Mouse (Mus musculus): ENCODE results near the gene Noxred1. TPM values are rescaled to one million over a fixed set of nuclear protein-coding genes. Genes with fewer than 3 reads are reported as not detected.
A peak's percentile ranks its signal among the peaks of the same experiment; 100 is the strongest.
"Not testable (repeated sequence)": the region's sequence is repeated elsewhere in the genome, so short reads cannot be mapped to it uniquely, and the experiment has no call there.

Gene Noxred1
- polyA plus RNA-seq, 1 experiment from 2014 or later = 0.72 TPM

DNA sequence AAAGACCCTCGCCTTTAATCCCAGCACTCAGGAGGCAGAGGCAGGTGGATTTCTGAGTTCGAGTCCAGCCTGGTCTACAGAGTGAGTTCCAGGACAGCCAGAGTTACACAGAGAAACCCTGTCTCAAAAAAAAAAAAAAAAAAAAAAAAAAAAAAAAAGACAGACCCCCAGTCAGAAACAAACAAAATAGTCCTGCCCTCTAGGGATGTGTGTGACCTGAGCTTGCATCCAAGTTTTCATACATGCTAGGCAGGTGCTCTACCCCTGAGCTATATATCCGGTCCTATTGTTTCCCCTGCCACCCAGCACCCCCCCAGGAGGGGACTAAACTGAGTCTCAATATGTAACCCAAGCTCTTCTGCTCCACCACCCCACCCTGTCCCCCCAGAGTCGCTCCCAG, 38.7 kb upstream of the Noxred1 start:
- H3K4me1 ChIP-seq (ENCODE audit: control insufficient read depth, insufficient read depth, low read length); H3K4me3 ChIP-seq (ENCODE audit: low read depth, low read length); DNase-seq (ENCODE audit: low spot score); H3K27me3 ChIP-seq (replicated peaks; ENCODE audit: control insufficient read depth, insufficient read depth, low read length); H3K27ac ChIP-seq (replicated peaks; ENCODE audit: low read depth, low read length); H3K4me2 ChIP-seq (ENCODE audit: low read depth, low read length); H3K9me3 ChIP-seq (ENCODE audit: control insufficient read depth, low read length); H3K9ac ChIP-seq (ENCODE audit: low read depth, low read length): not testable (repeated sequence)
- ATAC-seq (ENCODE audit: low read depth) = 0 out of 2 replicates have a peak, but pooled peaks have one; percentile 12
- peaks cover 47% of the 10 kb centered on the region for H3K36me3 ChIP-seq (ENCODE audit: control insufficient read depth, insufficient read depth, low read length)
- WGBS = 83% methylated on average over 4 of the region's 4 CpGs

DNA sequence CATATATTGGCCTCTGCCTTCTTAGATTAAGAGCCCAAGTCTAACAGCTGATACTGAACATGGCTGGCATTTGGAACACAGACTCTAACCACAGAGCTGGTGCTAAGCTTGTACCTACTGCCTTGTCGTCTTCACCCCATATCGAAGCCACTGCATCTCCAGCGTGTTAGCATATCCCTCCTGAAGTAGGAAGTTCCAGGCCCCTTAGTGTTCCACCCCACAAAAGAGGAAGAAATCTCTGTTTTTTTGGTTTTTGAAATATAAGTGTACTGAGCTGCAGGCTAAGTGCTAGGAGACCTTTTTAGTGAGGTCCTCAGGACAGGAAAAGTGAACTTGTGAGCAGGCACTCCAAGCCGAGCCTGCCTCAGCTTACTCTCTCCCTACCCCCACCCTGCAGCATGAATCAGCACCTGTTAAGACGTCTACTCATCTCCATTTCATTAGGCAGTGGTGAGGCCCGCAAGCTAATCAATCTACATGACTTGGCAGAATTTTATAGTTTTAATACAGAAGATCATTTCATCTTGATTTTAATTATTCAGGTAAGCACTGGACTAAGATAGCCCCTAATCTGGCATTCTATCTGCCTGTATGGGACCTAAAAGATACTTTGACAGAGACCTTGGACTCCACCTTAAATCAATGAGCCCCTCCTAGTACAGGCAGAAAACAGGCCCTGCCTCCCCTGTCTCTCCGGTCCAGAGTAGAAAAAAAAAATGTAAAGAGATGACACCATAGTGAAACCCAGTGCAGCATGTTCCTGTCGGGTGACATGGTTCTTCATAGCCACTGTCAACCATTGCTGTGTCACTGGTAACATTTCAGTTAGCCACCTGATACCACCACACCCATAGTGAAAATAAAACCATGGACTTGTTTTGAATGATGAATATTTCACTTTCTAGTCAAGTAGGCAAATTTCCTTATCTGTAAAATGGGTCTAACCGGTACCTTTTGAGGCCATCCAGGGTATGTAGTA, 36.6 kb upstream of the Noxred1 start:
- Histone ChIP-seq H3K4me1 (ENCODE audit: control insufficient read depth, insufficient read depth, low read length) (no peaks in the 10 kb centered on the region), H3K27me3 (replicated peaks; ENCODE audit: control insufficient read depth, insufficient read depth, low read length) (no peaks in the 10 kb centered on the region), H3K4me3 (ENCODE audit: low read depth, low read length) (no peak overlapping the region), H3K27ac (replicated peaks; ENCODE audit: low read depth, low read length) (no peak overlapping the region), H3K36me3 (ENCODE audit: control insufficient read depth, insufficient read depth, low read length) (peaks cover 68% of the 10 kb centered on the region), H3K4me2 (ENCODE audit: low read depth, low read length) (no peak overlapping the region), H3K9ac (ENCODE audit: low read depth, low read length) (no peak overlapping the region), H3K9me3 (ENCODE audit: control insufficient read depth, low read length) (no peaks in the 10 kb centered on the region)
- ATAC-seq (ENCODE audit: low read depth) = no peak
- DNase-seq (ENCODE audit: low spot score) = no peak
- WGBS = 91% methylated on average over 9 of the region's 9 CpGs

DNA sequence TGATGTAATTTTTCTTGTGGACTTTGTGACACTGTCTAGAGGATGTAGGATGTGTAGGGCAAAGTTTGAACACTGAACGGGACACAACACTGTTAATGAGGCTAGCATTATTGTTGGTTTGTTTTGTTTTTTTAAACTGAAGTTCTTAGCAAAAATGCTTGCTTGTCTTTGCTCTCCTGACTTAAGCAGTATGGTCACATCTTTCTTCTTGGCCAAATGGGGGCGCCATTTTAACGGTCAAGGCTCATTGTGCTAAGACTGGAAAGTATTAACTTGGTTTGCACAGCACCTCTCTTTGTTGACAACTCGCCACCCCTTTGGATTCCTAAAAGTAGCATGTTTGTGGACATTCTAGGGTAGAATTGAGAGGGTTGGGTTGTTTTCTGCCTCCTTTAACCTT, 29.1 kb upstream of the Noxred1 start:
- Histone ChIP-seq H3K36me3 (ENCODE audit: control insufficient read depth, insufficient read depth, low read length) (peaks cover 55% of the 10 kb centered on the region), H3K4me1 (ENCODE audit: control insufficient read depth, insufficient read depth, low read length) (peaks cover 15% of the 10 kb centered on the region), H3K4me3 (ENCODE audit: low read depth, low read length) (peak overlapping the region; percentile 81), H3K9me3 (ENCODE audit: control insufficient read depth, low read length) (no peaks in the 10 kb centered on the region), H3K27me3 (replicated peaks; ENCODE audit: control insufficient read depth, insufficient read depth, low read length) (no peaks in the 10 kb centered on the region), H3K9ac (ENCODE audit: low read depth, low read length) (peak overlapping the region; percentile 89), H3K4me2 (ENCODE audit: low read depth, low read length) (peak overlapping the region; percentile 83), H3K27ac (replicated peaks; ENCODE audit: low read depth, low read length) (no peak overlapping the region)
- WGBS = 17% methylated on average over 4 of the region's 4 CpGs
- ATAC-seq (ENCODE audit: low read depth) (no peak), DNase-seq (ENCODE audit: low spot score) (peak; percentile 38)

GRCm38 (mm10) chr12:87266827-87267603, 28.5 kb upstream of the Noxred1 start:
- H3K4me3 ChIP-seq (ENCODE audit: low read depth, low read length) = peak overlapping the region; percentile 81
- H3K9me3 ChIP-seq (ENCODE audit: control insufficient read depth, low read length) = no peaks in the 10 kb centered on the region
- DNase-seq (ENCODE audit: low spot score) = peak; percentile 35
- under 1% methylated on average over 23 of the region's 31 CpGs for WGBS
- H3K27ac ChIP-seq (replicated peaks; ENCODE audit: low read depth, low read length) = peak overlapping the region; percentile 88
- H3K4me2 ChIP-seq (ENCODE audit: low read depth, low read length) = peak overlapping the region; percentile 83
- peak overlapping the region; percentile 89 for H3K9ac ChIP-seq (ENCODE audit: low read depth, low read length)
- peaks cover 15% of the 10 kb centered on the region for H3K4me1 ChIP-seq (ENCODE audit: control insufficient read depth, insufficient read depth, low read length)
- no peaks in the 10 kb centered on the region for H3K27me3 ChIP-seq (replicated peaks; ENCODE audit: control insufficient read depth, insufficient read depth, low read length)
- peak; percentile 34 for ATAC-seq (ENCODE audit: low read depth)
- peaks cover 55% of the 10 kb centered on the region for H3K36me3 ChIP-seq (ENCODE audit: control insufficient read depth, insufficient read depth, low read length)

GRCm38 (mm10) chr12:87266108-87266826, 27.7 kb upstream of the Noxred1 start, which contains the start of the genes Vipas39 and Ahsa1:
Vipas39 (minus strand) TSS chr12:87266256.
Ahsa1 (plus strand) TSS chr12:87266479.
- H3K27me3 ChIP-seq (replicated peaks; ENCODE audit: control insufficient read depth, insufficient read depth, low read length) = no peaks in the 10 kb centered on the region
- H3K9me3 ChIP-seq (ENCODE audit: control insufficient read depth, low read length) = no peaks in the 10 kb centered on the region
- H3K9ac ChIP-seq (ENCODE audit: low read depth, low read length) = peak within 1 kb of the TSS; percentile 89
- H3K4me3 ChIP-seq (ENCODE audit: low read depth, low read length) = peak within 1 kb of the TSS; percentile 81
- WGBS = under 1% methylated on average over 31 of the region's 31 CpGs
- ATAC-seq (ENCODE audit: low read depth) = peak; percentile 98
- peaks cover 55% of the 10 kb centered on the region for H3K36me3 ChIP-seq (ENCODE audit: control insufficient read depth, insufficient read depth, low read length)
- peak within 1 kb of the TSS; percentile 83 for H3K4me2 ChIP-seq (ENCODE audit: low read depth, low read length)
- peak within 1 kb of the TSS; percentile 88 for H3K27ac ChIP-seq (replicated peaks; ENCODE audit: low read depth, low read length)
- peak; percentile 99 for DNase-seq (ENCODE audit: low spot score)
- H3K4me1 ChIP-seq (ENCODE audit: control insufficient read depth, insufficient read depth, low read length) = peaks cover 15% of the 10 kb centered on the region

DNA sequence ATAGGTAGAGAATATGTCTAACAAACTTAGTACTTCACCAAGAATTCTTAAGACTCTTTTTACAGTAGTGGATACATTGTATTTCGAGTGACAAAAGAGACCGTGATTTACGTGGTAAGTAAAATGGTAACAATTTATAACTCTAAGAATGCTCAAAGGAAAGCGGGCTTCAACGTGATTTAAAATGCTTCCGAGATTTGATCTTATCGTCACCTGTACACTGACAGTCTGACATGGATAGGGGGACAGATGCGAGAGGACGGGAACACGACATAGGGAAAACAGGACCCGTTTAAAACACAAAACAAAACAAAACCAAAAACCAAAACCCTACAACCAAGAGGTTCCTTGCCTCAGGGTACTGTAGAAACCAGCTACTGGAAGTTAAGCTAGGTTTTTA, 26.9 kb upstream of the Noxred1 start:
- DNase-seq (ENCODE audit: low spot score) (no peak), ATAC-seq (ENCODE audit: low read depth) (no peak)
- peak overlapping the region; percentile 88 for H3K27ac ChIP-seq (replicated peaks; ENCODE audit: low read depth, low read length)
- peaks cover 15% of the 10 kb centered on the region for H3K4me1 ChIP-seq (ENCODE audit: control insufficient read depth, insufficient read depth, low read length)
- H3K4me2 ChIP-seq (ENCODE audit: low read depth, low read length) = peak overlapping the region; percentile 75
- no peaks in the 10 kb centered on the region for H3K9me3 ChIP-seq (ENCODE audit: control insufficient read depth, low read length)
- peaks cover 55% of the 10 kb centered on the region for H3K36me3 ChIP-seq (ENCODE audit: control insufficient read depth, insufficient read depth, low read length)
- H3K9ac ChIP-seq (ENCODE audit: low read depth, low read length) = peak overlapping the region; percentile 89
- no peaks in the 10 kb centered on the region for H3K27me3 ChIP-seq (replicated peaks; ENCODE audit: control insufficient read depth, insufficient read depth, low read length)
- peak overlapping the region; percentile 81 for H3K4me3 ChIP-seq (ENCODE audit: low read depth, low read length)
- WGBS = 18% methylated on average over 11 of the region's 11 CpGs

DNA sequence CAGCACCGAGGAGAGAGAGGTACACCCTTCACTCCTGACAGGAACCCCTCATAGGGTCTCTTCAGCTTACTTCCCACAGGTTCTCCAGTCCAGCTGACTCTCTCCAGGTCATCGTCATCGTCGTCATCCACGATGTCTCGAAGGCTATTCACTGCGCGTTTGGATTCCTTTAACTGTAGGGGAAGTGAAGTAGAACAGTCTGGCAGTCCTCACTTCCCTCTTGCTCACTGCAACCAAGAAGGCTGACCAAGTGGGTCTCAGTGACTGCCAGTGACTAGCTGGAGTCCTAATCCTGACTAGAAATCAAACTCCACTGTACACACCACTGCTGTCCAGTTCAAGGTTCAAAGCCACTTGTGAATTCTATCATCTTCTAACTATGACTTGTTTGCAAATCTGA, 22.0 kb upstream of the Noxred1 start:
- H3K27ac ChIP-seq (replicated peaks; ENCODE audit: low read depth, low read length) = no peak overlapping the region
- H3K9me3 ChIP-seq (ENCODE audit: control insufficient read depth, low read length) = no peaks in the 10 kb centered on the region
- peaks cover 72% of the 10 kb centered on the region for H3K36me3 ChIP-seq (ENCODE audit: control insufficient read depth, insufficient read depth, low read length)
- ATAC-seq (ENCODE audit: low read depth) = no peak
- 96% methylated on average over 8 of the region's 8 CpGs for WGBS
- no peak overlapping the region for H3K4me2 ChIP-seq (ENCODE audit: low read depth, low read length)
- no peaks in the 10 kb centered on the region for H3K27me3 ChIP-seq (replicated peaks; ENCODE audit: control insufficient read depth, insufficient read depth, low read length)
- no peak for DNase-seq (ENCODE audit: low spot score)
- H3K9ac ChIP-seq (ENCODE audit: low read depth, low read length) = no peak overlapping the region
- H3K4me3 ChIP-seq (ENCODE audit: low read depth, low read length) = no peak overlapping the region
- peaks cover 8% of the 10 kb centered on the region; the same call in 1 of the 2 replicates for H3K4me1 ChIP-seq (ENCODE audit: control insufficient read depth, insufficient read depth, low read length)

- H3K4me3 ChIP-seq (ENCODE audit: low read depth, low read length) = no peak overlapping the region
- no peak for DNase-seq (ENCODE audit: low spot score)
- WGBS = 94% methylated on average over 5 of the region's 5 CpGs
- peaks cover 91% of the 10 kb centered on the region for H3K36me3 ChIP-seq (ENCODE audit: control insufficient read depth, insufficient read depth, low read length)
- H3K27me3 ChIP-seq (replicated peaks; ENCODE audit: control insufficient read depth, insufficient read depth, low read length) = no peaks in the 10 kb centered on the region
- H3K9me3 ChIP-seq (ENCODE audit: control insufficient read depth, low read length) = no peaks in the 10 kb centered on the region
- H3K9ac ChIP-seq (ENCODE audit: low read depth, low read length) = no peak overlapping the region
- no peak for ATAC-seq (ENCODE audit: low read depth)
- H3K4me1 ChIP-seq (ENCODE audit: control insufficient read depth, insufficient read depth, low read length) = no peaks in the 10 kb centered on the region
- H3K27ac ChIP-seq (replicated peaks; ENCODE audit: low read depth, low read length) = no peak overlapping the region
- no peak overlapping the region for H3K4me2 ChIP-seq (ENCODE audit: low read depth, low read length)
These were observed 18.1 kb upstream of the Noxred1 start for GRCm38 (mm10) chr12:87256629-87257028.

All from embryonic facial prominence, embryonic 14.5 days (tissue).